11 mouse cellular contexts compared by ENCODE assay signal in genomic region chr15:86051152-86051551, GRCm38 (mm10). TPM values are rescaled to one million over a fixed set of nuclear protein-coding genes. Genes with fewer than 3 reads are reported as not detected.
DNase-seq lines count a peak whose midpoint lies in the region; ATAC-seq lines count a peak whose summit lies in the region.
"Had no signal": no experiment of that assay in that cellular context is flagged by ENCODE, and none has a peak within 500 bp of the region (broad histone marks: within the 10 kb centered on the region; RNA-seq: fewer than 3 reads in every experiment).

No protein-coding gene starts in this region.

- 0 out of 2 replicates have a peak overlapping the region, but pooled peaks have one; percentile 38 for H3K9ac ChIP-seq in liver, embryonic 11.5 days (ENCODE audit: low read depth, low read length)
- H3K9ac ChIP-seq: embryonic facial prominence, embryonic 13.5 days had no signal

- no peaks in the 10 kb centered on the region for H3K27me3 ChIP-seq in liver, embryonic 11.5 days (replicated peaks; ENCODE audit: control insufficient read depth, insufficient read depth, low read length)
- H3K27me3 ChIP-seq: embryonic facial prominence, embryonic 13.5 days had no signal

- ATAC-seq in frontal cortex, adult (ENCODE audit: low TSS enrichment): 0 out of 2 replicates have a peak, but pooled peaks have one; percentile 24
- ATAC-seq in liver, embryonic 11.5 days (replicated peaks; ENCODE audit: low FRiP score): peak; percentile 89
- ATAC-seq in neutrophil, adult 5-6 weeks (ENCODE audit: extremely low read depth, insufficient number of reproducible peaks, low FRiP score, poor library complexity, severe bottlenecking): peak; percentile 61

- H3K27ac ChIP-seq in liver, embryonic 11.5 days (ENCODE audit: low read depth, low read length): peak overlapping the region; percentile 70
- H3K27ac ChIP-seq: embryonic facial prominence, embryonic 13.5 days had no signal

- H3K4me1 ChIP-seq in liver, embryonic 11.5 days (replicated peaks; ENCODE audit: control insufficient read depth, insufficient read depth, low read length): peaks cover 32% of the 10 kb centered on the region

- H3K36me3 ChIP-seq in liver, embryonic 11.5 days (ENCODE audit: control insufficient read depth, insufficient read depth, low read length): no peaks in the 10 kb centered on the region
- H3K36me3 ChIP-seq: embryonic facial prominence, embryonic 13.5 days had no signal

- no peaks in the 10 kb centered on the region for H3K9me3 ChIP-seq in liver, embryonic 11.5 days (ENCODE audit: control insufficient read depth, low read length)
- H3K9me3 ChIP-seq: embryonic facial prominence, embryonic 13.5 days had no signal

- DNase-seq in frontal cortex, postnatal 25 days (ENCODE audit: low spot score in 2 of 2): no peak
- peak; percentile 76 for DNase-seq in c-Kit-negative CD71-positive TER-119-positive erythroid progenitor cells, embryonic 14.5 days (ENCODE audit: low read depth, low spot score)
- no peak for DNase-seq in liver, embryonic 11.5 days (ENCODE audit: low spot score)
- DNase-seq in left cerebral cortex, adult 18-20 months (ENCODE audit: low spot score in 2 of 2): no peak
- no peak for DNase-seq in lung, adult 18-20 months
- DNase-seq in right cerebral cortex, adult 18-20 months: no peak
- DNase-seq: adrenal gland, postnatal 25 days; cerebellum, postnatal 10 days had no signal

- 44% methylated on average over 10 of the region's 10 CpGs for WGBS in liver, embryonic 11.5 days

- peak overlapping the region; percentile 52 for H3K4me2 ChIP-seq in liver, embryonic 11.5 days
- H3K4me2 ChIP-seq: embryonic facial prominence, embryonic 13.5 days had no signal

- H3K4me3 ChIP-seq in liver, embryonic 11.5 days (ENCODE audit: low read depth, low read length): no peak overlapping the region
- H3K4me3 ChIP-seq: embryonic facial prominence, embryonic 13.5 days had no signal

RNA-seq across cellular contexts. Expression of gene Gramd4, which starts 6.3 kb away (rescaled TPM):
- polyA plus RNA-seq in liver, embryonic 11.5 days (2014; fragmentation: Nextera tagmentation; extraction: Ambion mirVana): 12.6 and 13.9 TPM in 2 replicates
- total RNA-seq in neutrophil, adult 5-6 weeks (2017): 47.0 and 55.5 TPM in 2 replicates
- 10 to 100 TPM; 44.2 to 49.4 TPM for total RNA-seq in left cerebral cortex, adult 18-20 months (2021)

RNA-seq across cellular contexts. Expression of gene Celsr1, which starts 17.6 kb away (rescaled TPM):
- polyA plus RNA-seq in liver, embryonic 11.5 days (2014; fragmentation: Nextera tagmentation; extraction: Ambion mirVana): 0.53 and 1.4 TPM in 2 replicates
- total RNA-seq in neutrophil, adult 5-6 weeks (2017): 1.4 and 3.1 TPM in 2 replicates
- total RNA-seq in left cerebral cortex, adult 18-20 months (2021): 1 to 10 TPM; 4.3 to 5.3 TPM

Comparison
In these comparisons a context has a peak if more than half of its experiments do, and no peak if none do; other contexts are left out.
1. ATAC-seq: peak in every context shown above with its lines; median percentile 89 in liver, embryonic 11.5 days; 61 in neutrophil, adult 5-6 weeks; 24 in frontal cortex, adult.